Mouse (Mus musculus) adrenal gland, postnatal 10 days (tissue): ENCODE measurements around the gene Acads. TPM values are rescaled to one million over a fixed set of nuclear protein-coding genes. Genes with fewer than 3 reads are reported as not detected.
"Not testable (repeated sequence)": the region's sequence is repeated elsewhere in the genome, so short reads cannot be mapped to it uniquely, and the experiment has no call there.

Experiments
- DNase-seq: peaks from one replicate; pipeline ENCODE4 v3.0.0; 2021; ENCODE audit warnings: mixed read lengths
- total RNA-seq, 2 experiments: library from RNA; stranded (reverse); gene quantifications; 2 replicates each; pipeline ENCODE4 v1.2.3; 2021

Acads gene
- total RNA-seq, 2 experiments from 2014 or later: 356 to 367 TPM

DNA sequence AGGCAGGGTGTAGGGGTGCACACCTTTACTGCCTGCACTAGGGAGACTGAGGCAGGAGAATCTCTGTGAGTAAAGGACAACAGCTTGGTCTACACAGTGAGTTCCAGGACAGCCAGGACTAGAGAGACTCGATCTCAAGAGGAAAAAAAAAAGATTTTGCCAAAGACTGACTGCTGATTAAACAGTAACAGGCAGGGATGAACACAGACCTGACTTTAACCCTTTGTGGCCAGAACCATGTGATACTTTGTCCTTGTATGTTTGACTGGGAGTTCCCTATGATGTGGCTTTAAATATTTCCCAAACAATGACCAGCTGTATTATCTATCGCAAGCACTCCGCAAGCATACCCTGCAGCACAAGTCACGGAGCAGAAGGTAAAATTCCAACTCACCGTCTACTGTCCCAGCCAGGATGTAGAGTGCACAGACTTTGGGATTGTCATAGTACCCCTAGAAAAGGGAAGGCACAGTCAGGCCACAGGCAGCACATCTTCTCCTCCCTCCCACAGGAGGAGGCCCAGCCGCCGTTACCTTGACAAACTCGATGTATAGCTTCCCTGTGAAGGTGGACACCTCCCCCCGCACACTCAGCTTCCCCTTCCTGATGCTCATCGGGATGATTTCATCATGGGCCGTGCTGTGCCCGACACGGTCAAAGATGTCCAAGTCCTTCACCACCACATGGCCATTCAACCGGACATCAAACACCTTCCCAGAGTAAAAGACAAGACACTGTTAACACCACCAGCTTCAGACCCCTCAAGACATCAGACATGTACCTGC is 30.7 kb upstream of the Acads start:
- DNase-seq: no peak

DNA sequence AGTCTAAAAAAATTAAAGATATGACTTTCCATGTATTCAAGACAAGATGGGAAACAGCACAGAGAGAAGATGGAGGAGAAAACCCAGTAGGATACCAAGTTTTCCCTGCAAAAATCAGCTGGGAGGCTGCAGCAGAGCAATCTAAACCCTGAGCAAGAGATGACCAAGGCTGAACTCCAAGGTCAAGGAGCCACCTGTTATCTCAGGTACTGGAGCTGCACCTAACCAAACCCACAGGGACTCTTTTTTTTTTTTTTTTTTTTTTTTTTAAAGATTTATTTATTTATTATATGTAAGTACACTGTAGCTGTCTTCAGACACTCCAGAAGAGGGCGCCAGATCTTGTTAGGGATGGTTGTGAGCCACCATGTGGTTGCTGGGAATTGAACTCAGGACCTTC is 29.7 kb upstream of the Acads start:
- not testable (repeated sequence) for DNase-seq

DNA sequence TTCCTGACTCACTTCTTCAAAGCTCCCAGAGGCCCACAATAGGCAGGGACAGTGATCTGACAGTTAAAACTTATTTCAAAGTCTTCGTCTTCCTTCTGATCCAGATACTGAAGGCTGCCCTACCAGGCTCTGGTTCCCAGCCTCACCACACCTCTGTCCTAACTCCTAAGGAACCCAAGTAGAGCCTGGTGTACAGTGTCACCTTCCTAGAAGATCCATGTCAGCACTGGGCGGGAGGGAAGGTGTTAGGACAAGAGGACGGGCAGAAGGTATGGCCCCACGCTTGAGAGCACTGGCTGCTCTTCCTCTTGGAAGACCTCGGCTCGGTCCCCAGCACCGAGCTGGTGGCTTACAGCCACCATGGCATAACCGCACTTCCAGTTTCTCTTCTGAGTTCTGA is 29.2 kb upstream of the Acads start:
- no peak for DNase-seq

DNA sequence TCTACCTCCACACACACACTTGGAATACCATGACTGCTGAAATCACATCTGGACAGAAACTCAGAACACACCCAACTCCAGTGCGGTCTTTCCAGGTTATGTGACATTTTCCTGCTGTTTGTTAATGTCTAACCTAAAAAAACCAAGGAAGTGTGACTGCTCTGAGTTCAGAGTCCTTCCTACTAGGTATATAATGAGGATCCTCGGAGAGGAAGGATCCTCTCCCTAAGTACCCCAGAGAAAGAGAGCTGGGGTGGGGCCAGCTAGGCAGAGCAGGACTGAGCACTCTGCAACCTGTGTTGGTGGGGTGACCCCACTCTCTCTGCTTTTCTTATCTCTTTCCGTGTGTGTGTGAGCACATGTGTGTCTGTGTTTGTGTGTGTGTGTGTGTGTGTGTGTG is 28.2 kb upstream of the Acads start:
- no peak for DNase-seq

DNA sequence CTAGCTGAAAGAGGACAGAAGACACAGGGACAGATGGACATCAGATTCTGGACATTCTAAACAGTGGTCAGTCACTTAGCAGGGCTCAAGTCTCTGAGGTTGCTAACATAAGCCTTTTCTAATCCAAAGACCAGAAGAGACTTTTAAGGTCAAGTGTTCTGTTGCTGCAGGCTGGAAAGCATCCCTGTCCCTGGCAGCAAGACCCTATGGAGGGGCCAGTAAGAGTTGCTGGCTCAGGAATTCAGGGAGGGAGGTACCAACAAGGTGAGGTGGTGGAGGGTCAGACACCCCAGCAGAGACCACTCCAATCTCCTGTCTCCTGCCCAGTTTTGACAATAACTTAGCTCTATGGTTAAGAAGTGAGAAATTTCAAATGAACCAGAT is 27.6 kb upstream of the Acads start:
- DNase-seq: no peak

DNA sequence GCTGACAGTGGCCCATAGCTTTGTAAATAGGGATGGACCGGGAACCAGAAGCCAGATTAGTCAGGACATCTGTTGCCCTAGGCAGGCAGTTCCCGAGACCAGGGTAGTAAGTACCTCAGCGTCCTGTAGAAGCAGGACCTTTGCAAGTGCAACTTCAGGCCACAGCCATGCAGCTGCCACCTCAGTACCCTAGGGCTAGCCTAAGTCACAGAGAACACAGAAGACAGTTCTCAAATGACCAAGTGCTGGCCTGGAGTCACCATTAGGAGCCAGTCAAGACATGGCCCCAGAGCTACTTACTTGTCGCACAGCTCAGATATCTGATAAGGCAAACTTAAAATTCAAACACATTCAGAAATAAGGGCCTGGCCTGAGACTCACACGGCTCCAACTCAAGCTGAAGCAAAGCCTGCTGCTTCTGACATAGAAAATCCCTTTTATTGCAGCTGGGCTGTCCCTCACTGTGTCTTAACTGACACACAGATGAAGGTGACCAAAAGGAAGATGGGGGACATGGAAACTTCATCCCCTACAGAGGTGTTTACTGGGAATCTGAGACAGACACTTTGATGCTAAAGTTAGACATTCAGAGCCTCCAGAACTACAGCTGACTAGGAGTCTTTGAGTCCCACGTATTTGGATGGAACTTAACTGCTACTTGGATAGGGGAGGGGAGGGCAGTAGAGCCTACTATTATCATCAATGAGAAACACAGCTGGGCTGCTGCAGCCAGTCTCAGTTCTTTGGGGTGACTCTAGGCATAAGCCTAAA is 27.0 kb upstream of the Acads start:
- no peak for DNase-seq

DNA sequence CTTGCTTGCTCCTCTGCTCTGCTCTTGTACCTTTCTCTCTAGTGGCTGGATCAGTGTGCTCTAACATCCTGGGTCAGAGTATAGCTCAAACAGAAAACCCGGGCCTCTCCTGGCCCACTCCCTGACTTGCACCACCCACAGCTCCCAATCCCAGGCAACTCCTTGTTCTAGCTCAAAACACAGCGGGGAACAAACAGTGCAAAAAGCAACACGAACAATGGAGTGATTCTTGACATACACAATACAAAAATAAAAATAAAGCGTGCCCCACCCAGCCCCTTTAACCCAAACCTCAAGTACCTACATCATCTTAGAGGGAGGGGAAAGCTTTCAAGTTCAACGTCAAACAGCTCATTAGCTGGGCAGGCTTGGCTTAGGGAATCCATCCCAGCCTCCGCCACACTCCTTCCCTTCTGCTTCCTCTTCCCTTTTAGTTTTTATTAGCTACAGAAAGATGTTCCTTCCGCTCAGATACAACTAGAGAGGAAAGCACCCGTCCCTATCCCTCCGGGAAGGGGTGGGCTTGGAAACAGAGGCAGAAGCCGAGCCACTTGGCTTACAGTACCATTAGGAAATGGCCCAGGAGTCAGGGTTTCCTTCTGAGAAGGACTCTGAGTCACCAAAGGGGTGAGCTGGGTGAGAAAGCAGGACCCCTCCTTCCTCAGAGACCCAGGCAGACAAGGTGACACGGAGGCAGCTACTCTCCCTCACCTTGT is 26.3 kb upstream of the Acads start:
- no peak for DNase-seq

DNA sequence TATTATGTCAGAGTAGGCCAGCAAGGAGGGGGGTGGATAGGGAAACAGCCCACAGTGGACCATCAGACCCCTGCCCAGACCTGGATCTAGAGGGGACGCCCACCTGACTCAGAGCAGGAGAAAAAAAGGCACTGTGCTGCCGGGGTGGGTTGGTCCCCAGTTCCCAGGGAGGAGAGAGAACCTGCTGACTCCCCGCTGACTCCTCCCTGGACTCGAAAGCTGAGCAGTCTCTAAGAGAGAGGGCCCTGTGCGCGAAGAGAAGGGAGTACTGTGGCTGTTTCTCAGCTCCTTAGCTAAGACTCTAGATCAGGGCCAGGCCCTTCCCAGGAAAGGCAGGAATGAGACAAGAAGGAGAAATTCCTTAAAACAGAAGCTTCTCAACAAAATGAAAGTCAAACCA is 25.3 kb upstream of the Acads start:
- no peak for DNase-seq

DNA sequence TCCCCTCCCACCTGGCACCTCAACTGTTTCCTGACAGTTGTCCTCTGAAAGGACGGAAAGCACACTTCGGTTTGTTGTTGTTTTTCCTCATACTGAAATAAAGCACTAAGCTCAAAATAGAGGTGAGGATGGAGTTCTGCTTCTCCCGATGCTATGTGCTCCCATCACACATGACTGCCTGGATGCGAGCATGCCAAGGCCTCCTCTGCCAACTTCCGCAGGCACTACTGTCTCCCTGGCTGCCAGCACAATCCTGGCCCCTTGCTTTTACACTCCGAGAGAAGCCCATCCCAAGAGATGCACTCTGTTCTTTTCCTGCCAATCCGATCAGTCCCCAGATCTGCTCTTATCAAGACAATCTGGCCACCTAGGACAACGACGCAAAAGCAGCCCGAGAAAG is 24.4 kb upstream of the Acads start:
- no peak for DNase-seq

DNA sequence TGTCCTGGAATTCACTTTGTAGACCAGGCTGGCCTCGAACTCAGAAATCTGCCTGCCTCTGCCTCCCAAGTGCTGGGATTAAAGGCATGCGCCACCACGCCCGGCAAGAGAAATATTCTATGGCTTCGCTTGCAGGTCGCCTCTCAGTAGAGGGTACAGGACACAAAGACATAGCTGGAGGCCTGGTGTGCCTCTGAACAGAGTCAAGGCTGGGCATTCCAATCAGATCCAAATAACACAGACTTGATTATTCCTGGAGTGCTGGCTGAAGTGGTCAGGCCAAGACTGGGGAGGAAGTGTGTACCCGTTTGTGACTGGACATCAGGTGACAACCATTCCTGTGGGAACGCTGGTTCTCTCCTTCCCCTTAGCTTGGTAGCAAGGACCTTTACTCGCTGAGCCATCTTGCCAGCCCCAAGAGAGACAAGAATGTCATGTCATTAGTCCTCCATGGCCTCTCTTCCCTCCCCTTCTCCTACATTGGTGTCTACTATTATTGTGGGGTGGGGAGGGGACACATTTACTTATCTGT is 23.1 kb upstream of the Acads start:
- DNase-seq: no peak

DNA sequence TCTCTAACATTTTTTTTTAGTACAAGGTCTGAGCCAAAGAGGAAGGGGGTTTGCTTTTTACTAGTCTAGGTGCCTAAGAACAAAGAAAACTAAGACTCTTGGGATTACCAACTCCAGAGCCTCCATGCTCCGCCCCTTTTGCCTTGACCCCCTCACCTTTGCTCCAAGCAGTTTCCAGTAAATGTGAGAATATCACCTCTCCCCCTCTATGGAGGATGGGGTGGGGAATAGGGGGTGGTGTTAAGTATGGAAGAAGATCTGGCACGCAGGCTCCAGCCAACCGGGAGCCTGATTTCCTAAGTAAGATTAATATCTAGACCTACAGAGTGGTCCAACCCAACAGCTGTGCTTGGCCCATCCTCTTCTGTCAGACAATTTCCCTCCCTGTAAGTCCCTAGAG is 21.6 kb upstream of the Acads start:
- DNase-seq: no peak

DNA sequence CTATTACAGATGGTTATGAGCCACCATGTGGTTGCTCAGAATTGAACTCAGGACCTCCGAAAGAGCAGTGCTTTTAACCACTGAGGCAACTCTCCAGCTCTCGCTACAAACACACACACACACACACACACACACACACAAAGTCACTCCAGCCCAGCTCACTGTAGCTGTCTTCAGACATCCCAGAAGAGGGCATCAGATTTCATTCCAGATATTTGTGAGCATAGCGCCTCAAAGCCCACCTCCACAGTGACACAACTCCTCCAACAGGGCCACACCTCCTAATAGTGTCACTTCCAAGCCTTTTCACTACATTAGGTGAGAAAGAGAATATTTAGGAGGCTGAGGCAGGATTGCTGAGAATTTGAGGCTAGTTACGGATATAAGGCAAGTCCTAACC is 20.0 kb upstream of the Acads start:
- no peak for DNase-seq

DNA sequence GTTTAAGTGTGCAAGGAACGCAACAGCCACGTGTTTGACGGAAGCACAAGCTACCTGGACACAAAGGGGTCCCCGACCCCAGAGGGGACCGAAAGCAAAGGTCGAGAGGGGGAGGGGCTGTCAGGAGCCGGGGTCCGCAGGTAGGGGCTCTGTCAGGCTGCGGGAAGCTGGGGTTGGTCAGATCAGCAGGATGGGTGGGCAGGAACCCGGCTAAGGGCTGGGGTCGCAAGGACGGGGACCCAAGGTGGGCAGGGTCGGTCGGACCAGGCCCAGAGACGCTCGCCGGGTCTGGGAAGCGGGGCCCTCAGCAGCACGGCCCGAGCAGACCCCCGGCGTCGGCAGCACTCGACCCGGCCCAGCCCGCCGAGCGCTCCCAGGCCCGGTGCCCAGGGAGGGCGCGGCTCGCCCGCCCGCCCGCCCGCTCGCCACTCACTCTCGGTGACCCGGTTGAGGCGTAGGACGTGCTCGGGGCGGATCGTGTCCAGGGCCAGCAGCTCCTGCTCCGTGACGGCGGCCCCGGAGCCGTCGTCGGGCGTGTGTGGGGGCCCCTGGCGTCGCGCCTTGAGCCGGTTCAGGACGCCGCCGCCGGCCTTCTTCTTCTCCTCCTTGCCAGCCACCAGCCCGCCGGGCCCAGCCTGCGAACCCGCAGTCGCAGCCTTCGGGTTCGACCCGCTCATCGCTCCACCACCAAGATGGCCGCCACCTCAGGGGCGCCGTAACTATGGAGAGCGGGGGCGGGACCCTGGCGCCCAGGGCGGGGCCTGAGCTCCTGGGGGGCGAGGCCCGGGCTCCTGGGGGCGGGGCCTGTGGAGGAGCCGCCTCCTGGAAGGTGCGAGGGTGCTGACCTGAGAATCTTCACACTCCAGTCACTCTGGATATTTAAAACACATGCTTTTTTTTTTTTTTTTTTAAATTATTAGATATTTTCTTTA is 15.4 kb upstream of the Acads start, which contains the start of gene Unc119b:
Gene Unc119b, minus strand, starts transcription at position 742 of the 932 bp plus-strand sequence.
- DNase-seq: peak; percentile 95

DNA sequence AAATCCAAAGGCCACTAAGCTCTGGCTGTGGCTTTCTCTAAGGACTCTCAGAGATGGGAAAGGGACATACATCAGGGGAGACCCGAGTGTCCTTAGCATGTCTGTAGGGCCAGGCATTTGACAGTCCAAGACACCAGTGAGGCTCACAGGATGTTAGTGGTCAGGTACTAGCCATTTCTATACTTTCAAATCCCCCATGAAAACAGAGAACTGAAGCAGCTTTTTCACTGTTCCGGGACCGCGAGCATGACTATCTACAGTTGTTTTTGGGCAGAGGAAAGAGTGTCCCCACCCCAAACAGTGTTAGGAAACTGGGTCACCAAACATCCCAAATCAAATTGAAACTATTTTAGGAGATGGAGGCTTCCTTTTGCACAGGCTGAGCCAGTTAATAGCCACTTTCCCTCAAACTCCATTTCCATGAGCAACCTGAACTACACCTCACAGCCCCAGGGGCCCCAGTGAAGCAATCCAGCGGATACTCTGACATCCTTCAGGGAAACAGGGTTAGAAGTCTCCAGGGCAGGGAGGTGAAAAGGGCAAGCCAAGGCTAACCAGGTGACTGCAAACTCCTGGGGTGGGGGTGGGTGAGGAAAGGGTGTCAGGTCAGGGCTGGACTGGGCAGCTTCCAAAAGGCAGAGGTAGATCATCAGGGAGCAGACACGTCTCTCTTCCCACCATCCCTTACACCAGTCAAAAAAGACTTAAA is 14.4 kb upstream of the Acads start:
- DNase-seq: no peak

DNA sequence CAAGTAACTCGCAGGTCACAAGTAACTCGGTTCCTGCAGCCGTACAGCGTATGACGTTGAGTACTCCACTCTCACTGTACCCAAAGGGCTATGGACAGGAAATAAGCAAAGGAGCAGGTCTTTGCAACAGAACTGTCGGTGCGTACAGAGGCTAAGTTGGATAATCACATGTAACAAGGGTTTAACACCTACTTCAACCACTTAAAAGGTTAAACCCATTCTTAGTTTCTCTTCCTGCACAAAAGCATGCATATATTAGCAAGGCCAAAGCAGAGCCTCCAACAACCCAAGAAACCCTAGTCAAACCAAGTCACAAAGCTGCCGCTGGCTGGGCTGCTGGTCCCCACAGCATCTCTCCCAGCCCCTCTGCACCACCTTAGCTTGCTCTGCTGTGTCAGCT is 13.3 kb upstream of the Acads start:
- DNase-seq: no peak

DNA sequence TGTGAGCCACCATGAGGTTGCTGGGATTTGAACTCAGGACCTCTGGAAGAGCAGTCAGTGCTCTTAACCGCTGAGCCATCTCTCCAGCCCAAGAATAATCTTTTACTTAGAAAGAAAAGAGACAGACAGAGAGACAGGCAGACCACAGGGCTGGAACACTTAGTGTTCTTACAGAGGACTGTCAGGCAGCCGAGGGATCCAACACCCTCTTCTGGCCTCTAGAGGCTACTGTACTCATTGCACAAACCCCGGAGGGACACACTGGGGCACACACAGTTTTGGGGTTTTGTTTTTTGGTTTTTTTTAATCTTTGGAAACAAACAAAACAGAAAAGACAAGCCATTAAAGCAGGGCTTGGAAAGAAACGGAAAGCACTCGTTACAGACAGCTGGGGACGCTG is 10.2 kb upstream of the Acads start:
- DNase-seq: no peak

DNA sequence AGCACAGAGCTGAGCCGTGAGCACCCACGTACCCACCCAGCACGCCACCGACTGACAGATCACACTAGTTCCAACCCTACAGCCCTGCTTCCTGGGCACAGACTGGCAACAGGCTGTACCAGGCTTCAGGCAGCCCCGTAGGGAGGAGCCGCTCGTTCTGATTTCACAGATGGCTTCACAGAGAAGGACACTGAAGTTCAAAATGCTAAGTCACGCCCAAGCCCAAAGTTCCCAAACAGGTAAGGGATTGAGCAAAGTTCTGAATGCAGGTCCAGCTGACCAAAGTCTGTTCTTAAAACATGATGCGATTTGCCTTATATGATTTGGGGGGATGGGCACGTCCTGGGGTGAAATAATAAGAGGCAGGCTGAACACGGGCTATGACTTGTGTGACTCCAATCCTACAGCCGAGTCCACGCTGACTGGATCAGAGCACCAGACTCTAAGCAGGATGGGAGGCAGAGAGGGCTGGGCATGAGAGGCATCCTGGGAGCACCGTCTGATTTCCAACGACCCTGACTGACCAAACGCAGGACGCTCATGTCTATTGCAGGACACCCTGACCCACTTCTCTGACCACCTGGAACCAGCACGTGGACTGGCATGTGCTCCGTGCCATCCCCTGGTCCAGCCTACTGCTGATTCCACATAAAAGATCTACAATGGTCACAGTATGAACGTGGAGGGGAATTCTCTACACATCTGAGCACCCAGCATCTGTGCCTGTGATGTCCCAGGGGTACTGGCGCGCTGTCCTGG is 8.5 kb upstream of the Acads start:
- DNase-seq: no peak

DNA sequence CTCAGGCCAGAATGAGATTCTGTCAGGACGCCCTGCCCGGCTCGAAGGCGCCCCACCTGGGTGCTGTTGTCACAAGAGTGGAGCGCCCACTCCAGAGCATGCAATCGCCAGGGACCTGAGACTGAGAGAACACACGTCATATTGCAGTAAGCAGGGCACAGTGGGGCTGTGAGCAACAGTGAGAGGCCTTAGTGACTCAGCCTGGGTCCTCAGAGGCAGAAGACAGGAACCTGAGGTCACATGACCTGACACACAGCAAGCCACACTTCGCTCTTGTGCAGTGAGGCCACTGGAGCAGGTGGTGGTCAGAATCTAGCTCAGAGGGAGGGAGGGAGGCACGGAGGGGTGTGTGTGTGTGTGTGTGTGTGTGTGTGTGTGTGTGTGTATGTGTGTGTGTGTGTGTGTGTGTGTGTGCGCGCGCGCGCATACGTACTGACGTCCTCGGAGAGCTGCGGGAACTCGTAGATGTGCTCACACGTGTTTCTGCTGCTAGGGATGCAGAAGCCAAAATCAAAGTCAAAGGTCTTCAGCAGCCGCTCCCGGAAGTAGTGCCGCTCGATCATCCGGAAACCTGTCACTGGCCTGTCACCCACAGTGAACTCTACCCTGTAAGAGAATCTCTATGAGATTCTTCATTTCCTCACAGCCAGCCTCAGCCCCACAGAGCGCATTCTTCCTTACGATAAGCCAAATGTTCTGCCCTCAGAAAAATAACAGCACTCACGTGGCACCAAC is 7.6 kb upstream of the Acads start:
- DNase-seq: no peak

DNA sequence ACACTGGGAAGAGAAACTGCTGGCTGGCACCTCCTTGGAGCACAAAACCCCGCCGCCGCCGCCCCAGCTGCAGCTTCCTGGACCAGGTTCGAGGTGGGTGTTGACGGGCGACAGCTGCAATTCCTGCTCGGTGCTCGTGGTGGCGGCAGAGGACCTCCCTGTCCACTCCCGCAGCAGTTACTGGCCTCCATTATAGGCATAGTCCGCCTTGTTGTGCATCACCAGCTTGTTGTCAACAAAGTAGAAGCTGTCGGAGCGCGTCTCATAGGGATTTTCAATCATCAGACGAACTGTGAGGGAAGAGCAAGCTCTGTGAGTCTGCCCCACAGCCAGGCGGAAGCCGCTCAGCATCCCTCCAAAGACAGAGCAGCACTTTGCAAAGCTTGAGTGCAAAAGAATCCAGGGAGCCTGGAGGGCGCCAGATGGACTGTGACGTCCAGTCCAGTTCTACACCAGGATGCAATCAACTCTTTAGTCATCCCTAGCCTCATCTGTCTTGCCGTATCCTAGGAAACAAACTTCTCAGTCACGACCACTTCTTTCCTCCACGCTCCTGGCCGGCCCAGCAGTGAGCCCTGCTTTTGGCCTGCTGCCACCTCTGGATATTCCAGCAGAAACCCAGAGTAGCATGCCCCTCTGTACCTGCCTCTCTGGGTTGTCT is 6.2 kb upstream of the Acads start:
- peak; percentile 87 for DNase-seq
